Mouse (Mus musculus): Measurements from ENCODE around the gene Rhbdf2. TPM values are rescaled to one million over a fixed set of nuclear protein-coding genes. Genes with fewer than 3 reads are reported as not detected.
A peak's percentile ranks its signal among the peaks of the same experiment; 100 is the strongest.

Gene Rhbdf2
- total RNA-seq, 1 experiment: 29.3 TPM

DNA sequence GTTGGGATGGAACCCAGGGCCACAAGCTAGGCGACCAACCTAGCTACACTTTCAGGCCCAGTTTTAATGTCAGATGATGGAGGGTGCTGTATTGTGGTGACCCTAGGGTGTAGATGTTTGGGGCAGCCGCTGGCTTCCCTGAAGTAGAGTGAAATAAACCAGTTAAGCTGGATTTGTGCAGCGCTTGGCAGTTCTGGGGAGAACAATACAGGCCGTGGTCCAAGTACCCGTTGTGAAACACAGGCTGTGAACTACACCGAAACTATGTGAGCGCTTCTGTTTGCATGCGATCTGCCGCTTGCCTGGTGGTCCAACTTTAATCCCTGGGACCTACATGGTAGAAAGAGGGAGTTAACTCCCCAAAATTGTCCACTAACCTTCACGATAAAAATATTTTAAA lies 6.1 kb upstream of the Rhbdf2 start:
- no peak overlapping the region for H3K27ac ChIP-seq (ENCODE audit: insufficient read depth, low read depth, low read length, poor library complexity, severe bottlenecking)
- no peak overlapping the region for H3K4me3 ChIP-seq (ENCODE audit: insufficient read depth in 1 of 2, low read depth in 1 of 2, low read length in 2 of 2, poor library complexity in 1 of 2, severe bottlenecking in 1 of 2)
- no peak overlapping the region for H3K9ac ChIP-seq (ENCODE audit: insufficient read depth, low read depth, low read length, poor library complexity, severe bottlenecking)
- H3K36me3 ChIP-seq (ENCODE audit: control insufficient read depth, insufficient read depth, low read length, poor library complexity, severe bottlenecking): no peaks in the 10 kb centered on the region
- H3K4me1 ChIP-seq (ENCODE audit: control insufficient read depth in 2 of 2, insufficient read depth in 2 of 2, low read length in 2 of 2, poor library complexity in 1 of 2): peaks cover 0 to 5% of the 10 kb centered on the region in 2 experiments; a peak in 1 of 4 replicates
- no peak for DNase-seq (ENCODE audit: low read depth, low spot score)
- TF ChIP-seq MAFK (IDR thresholded peaks at IDR 0.05; ENCODE audit: insufficient read depth, low read depth, low read length) (no peak), ZC3H11A (IDR thresholded peaks at IDR 0.05; ENCODE audit: borderline replicate concordance, low read depth, low read length) (no peak), CHD2 (IDR thresholded peaks at IDR 0.05; ENCODE audit: low read depth, low read length) (no peak), ZNF384 (IDR thresholded peaks at IDR 0.05; ENCODE audit: low read depth, low read length) (no peak), HCFC1 (IDR thresholded peaks at IDR 0.05; ENCODE audit: borderline replicate concordance, insufficient read depth, low read length) (no peak)
- in situ Hi-C loops (cut with MboI; ENCODE audit: low sequenced_read_pairs in 2 of 2, unreplicated experiment in 2 of 2): loop anchor here (10.0 to 25.0 kb wide), 2 partner anchors 179 to 422 kb away; no protein-coding TSS in a partner anchor
- H3K9me3 ChIP-seq (ENCODE audit: control insufficient read depth, insufficient read depth, low read depth, low read length): no peaks in the 10 kb centered on the region

GRCm38 (mm10) chr11:116630171-116630965 lies 3.5 kb upstream of the Rhbdf2 start:
- Histone ChIP-seq H3K4me1 (ENCODE audit: control insufficient read depth in 2 of 2, insufficient read depth in 2 of 2, low read length in 2 of 2, poor library complexity in 1 of 2) (peaks cover 0 to 9% of the 10 kb centered on the region in 2 experiments; a peak in 1 of 4 replicates), H3K9ac (ENCODE audit: insufficient read depth, low read depth, low read length, poor library complexity, severe bottlenecking) (no peak overlapping the region), H3K9me3 (ENCODE audit: control insufficient read depth, insufficient read depth, low read depth, low read length) (no peaks in the 10 kb centered on the region), H3K27ac (ENCODE audit: insufficient read depth, low read depth, low read length, poor library complexity, severe bottlenecking) (no peak overlapping the region), H3K36me3 (ENCODE audit: control insufficient read depth, insufficient read depth, low read length, poor library complexity, severe bottlenecking) (no peaks in the 10 kb centered on the region), H3K4me3 (ENCODE audit: insufficient read depth in 1 of 2, low read depth in 1 of 2, low read length in 2 of 2, poor library complexity in 1 of 2, severe bottlenecking in 1 of 2) (no peak overlapping the region)
- TF ChIP-seq MAFK (IDR thresholded peaks at IDR 0.05; ENCODE audit: insufficient read depth, low read depth, low read length): no peak
- no peak for TF ChIP-seq ZC3H11A (IDR thresholded peaks at IDR 0.05; ENCODE audit: borderline replicate concordance, low read depth, low read length)
- no peak for TF ChIP-seq HCFC1 (IDR thresholded peaks at IDR 0.05; ENCODE audit: borderline replicate concordance, insufficient read depth, low read length)
- TF ChIP-seq ZNF384 (IDR thresholded peaks at IDR 0.05; ENCODE audit: low read depth, low read length): no peak
- no peak for TF ChIP-seq CHD2 (IDR thresholded peaks at IDR 0.05; ENCODE audit: low read depth, low read length)
- no peak for DNase-seq (ENCODE audit: low read depth, low spot score)
- in situ Hi-C loops (cut with MboI; ENCODE audit: low sequenced_read_pairs in 2 of 2, unreplicated experiment in 2 of 2): loop anchor here (10.0 to 25.0 kb wide), 2 partner anchors 182 to 424 kb away; no protein-coding TSS in a partner anchor

- Histone ChIP-seq H3K27ac (ENCODE audit: insufficient read depth, low read depth, low read length, poor library complexity, severe bottlenecking) (no peak overlapping the region), H3K9ac (ENCODE audit: insufficient read depth, low read depth, low read length, poor library complexity, severe bottlenecking) (no peak overlapping the region), H3K9me3 (ENCODE audit: control insufficient read depth, insufficient read depth, low read depth, low read length) (no peaks in the 10 kb centered on the region), H3K36me3 (ENCODE audit: control insufficient read depth, insufficient read depth, low read length, poor library complexity, severe bottlenecking) (no peaks in the 10 kb centered on the region), H3K4me3 (ENCODE audit: insufficient read depth in 1 of 2, low read depth in 1 of 2, low read length in 2 of 2, poor library complexity in 1 of 2, severe bottlenecking in 1 of 2) (no peak overlapping the region), H3K4me1 (ENCODE audit: control insufficient read depth in 2 of 2, insufficient read depth in 2 of 2, low read length in 2 of 2, poor library complexity in 1 of 2) (peaks cover 1 to 18% of the 10 kb centered on the region in 2 experiments; a peak in 3 of 4 replicates)
- no peak for TF ChIP-seq CHD2 (IDR thresholded peaks at IDR 0.05; ENCODE audit: low read depth, low read length)
- no peak for TF ChIP-seq HCFC1 (IDR thresholded peaks at IDR 0.05; ENCODE audit: borderline replicate concordance, insufficient read depth, low read length)
- no peak for TF ChIP-seq MAFK (IDR thresholded peaks at IDR 0.05; ENCODE audit: insufficient read depth, low read depth, low read length)
- TF ChIP-seq ZNF384 (IDR thresholded peaks at IDR 0.05; ENCODE audit: low read depth, low read length): no peak
- TF ChIP-seq ZC3H11A (IDR thresholded peaks at IDR 0.05; ENCODE audit: borderline replicate concordance, low read depth, low read length): no peak
- DNase-seq (ENCODE audit: low read depth, low spot score): no peak
- in situ Hi-C loops (cut with MboI; ENCODE audit: low sequenced_read_pairs in 2 of 2, unreplicated experiment in 2 of 2): loop anchor here in 1 of 2 experiments (25.0 kb wide), 1 partner anchor 183 kb away; no protein-coding TSS in a partner anchor
Observed at GRCm38 (mm10) chr11:116629472-116629871, 2.7 kb upstream of the Rhbdf2 start.

DNA sequence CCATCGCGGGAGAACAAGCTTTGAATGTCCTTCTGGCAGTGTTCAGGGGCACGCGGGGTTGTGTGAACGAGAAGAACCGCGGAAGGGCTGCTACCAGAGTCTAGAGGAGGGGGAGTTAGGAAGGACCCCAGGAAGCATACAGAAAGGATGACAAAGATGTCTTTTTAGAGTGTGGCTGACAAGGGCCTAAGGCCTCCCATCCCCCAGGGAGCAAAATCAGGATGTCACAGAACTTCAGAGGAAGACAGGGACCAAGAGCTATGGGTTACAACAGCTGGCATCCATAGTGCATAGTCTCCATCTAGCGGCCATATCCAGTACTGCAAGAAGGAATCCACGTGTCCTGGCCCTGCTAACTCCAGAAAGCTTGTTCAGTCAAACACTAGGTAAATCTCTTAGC lies 1.9 kb upstream of the Rhbdf2 start:
- no peaks in the 10 kb centered on the region for H3K36me3 ChIP-seq (ENCODE audit: control insufficient read depth, insufficient read depth, low read length, poor library complexity, severe bottlenecking)
- H3K27ac ChIP-seq (ENCODE audit: insufficient read depth, low read depth, low read length, poor library complexity, severe bottlenecking): no peak overlapping the region
- no peak for TF ChIP-seq ZNF384 (IDR thresholded peaks at IDR 0.05; ENCODE audit: low read depth, low read length)
- 0 out of 2 replicates have a peak, but pooled peaks have one; percentile 50 for TF ChIP-seq CHD2 (IDR thresholded peaks at IDR 0.05; ENCODE audit: low read depth, low read length)
- TF ChIP-seq HCFC1 (IDR thresholded peaks at IDR 0.05; ENCODE audit: borderline replicate concordance, insufficient read depth, low read length): no peak
- peak; percentile 72 for TF ChIP-seq ZC3H11A (IDR thresholded peaks at IDR 0.05; ENCODE audit: borderline replicate concordance, low read depth, low read length)
- H3K4me3 ChIP-seq (ENCODE audit: insufficient read depth in 1 of 2, low read depth in 1 of 2, low read length in 2 of 2, poor library complexity in 1 of 2, severe bottlenecking in 1 of 2): no peak overlapping the region
- H3K4me1 ChIP-seq (ENCODE audit: control insufficient read depth in 2 of 2, insufficient read depth in 2 of 2, low read length in 2 of 2, poor library complexity in 1 of 2): peaks cover 2 to 19% of the 10 kb centered on the region in 2 experiments; a peak in 3 of 4 replicates
- no peaks in the 10 kb centered on the region for H3K9me3 ChIP-seq (ENCODE audit: control insufficient read depth, insufficient read depth, low read depth, low read length)
- H3K9ac ChIP-seq (ENCODE audit: insufficient read depth, low read depth, low read length, poor library complexity, severe bottlenecking): peak overlapping the region; percentile 55; the same call in 1 of the 2 replicates
- DNase-seq (ENCODE audit: low read depth, low spot score): peak; percentile 98
- in situ Hi-C loops (cut with MboI; ENCODE audit: low sequenced_read_pairs in 2 of 2, unreplicated experiment in 2 of 2): loop anchor here in 1 of 2 experiments (25.0 kb wide), 1 partner anchor 184 kb away; no protein-coding TSS in a partner anchor

Measured in ES-E14 (cell line).